Mouse (Mus musculus) lung, adult 18-20 months (tissue): Measurements from ENCODE around the gene Gm49392.
"Not testable (repeated sequence)": the region's sequence is repeated elsewhere in the genome, so short reads cannot be mapped to it uniquely, and the experiment has no call there.

ENCODE experiments used
- DNase-seq, 2 experiments: peaks; one replicate each; pipeline ENCODE4 v3.0.0; 2022; ENCODE audit warnings: mixed read lengths in 2 of 2

The Gm49392 gene

GRCm38 (mm10) chr13:60896794-60897193, at the start of gene Gm49392:
Gene Gm49392 (minus strand): TSS chr13:60896894.
- not testable (repeated sequence) for DNase-seq

- DNase-seq = not testable (repeated sequence)
These were observed 45.2 kb upstream of the Gm49392 start, which contains the start of gene Tpbpa for GRCm38 (mm10) chr13:60941884-60942283. Gene Tpbpa (minus strand): TSS chr13:60941984.

- peak; percentile 82 to 87 for DNase-seq
These were observed 39.8 kb upstream of the Gm49392 start, which contains the start of the genes Gm49391 and Ctla2a for GRCm38 (mm10) chr13:60936500-60936901. Gene Gm49391 (minus strand): TSS chr13:60936571. Gene Ctla2a (minus strand): TSS chr13:60936625.

DNA sequence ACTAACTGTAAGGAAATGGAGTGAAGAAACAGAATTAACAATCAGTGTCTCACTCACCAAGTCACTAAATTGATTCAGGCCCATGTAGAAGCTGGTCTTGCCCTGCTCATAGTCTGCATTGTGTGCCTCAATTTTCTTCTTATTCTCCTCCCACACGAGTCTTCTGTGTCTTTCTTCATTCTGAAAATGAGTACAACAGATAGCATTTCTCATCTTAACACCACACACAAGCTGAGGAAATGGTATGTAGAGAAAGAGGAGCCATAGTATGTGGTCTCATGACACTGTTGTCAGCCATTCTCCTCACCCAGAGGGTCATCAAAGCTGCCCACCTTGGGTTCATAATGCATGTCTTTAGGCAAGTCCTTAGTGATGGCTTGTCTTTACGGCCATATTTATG, 38.8 kb upstream of the Gm49392 start, which contains the start of gene Gm49393:
Gene Gm49393, minus strand, starts transcription at position 101 of the 400 bp plus-strand sequence.
- not testable (repeated sequence) for DNase-seq

DNA sequence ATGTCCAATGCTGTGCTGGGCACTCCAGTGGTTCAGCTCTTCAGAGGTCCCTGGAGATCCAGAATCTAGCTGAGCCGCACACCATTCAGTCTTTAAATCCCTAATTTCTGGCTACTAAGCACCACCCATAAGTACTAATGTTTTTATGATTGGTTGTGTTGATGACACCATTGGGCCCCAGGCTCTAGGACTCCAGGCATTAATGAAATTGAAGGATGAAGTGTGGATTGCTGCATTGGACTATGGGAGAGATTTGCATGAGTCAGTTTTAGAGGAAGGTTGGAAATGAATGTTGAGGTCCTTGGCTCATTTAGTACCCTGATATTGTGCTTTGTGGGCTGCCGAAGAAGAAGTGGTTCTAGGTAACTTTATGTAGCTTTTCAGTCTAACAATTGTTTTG, 8.1 kb upstream of the Gm49392 start, which contains the start of gene Tpbpb:
Gene Tpbpb, minus strand, starts transcription at position 101 of the 400 bp plus-strand sequence.
- not testable (repeated sequence) for DNase-seq

DNA sequence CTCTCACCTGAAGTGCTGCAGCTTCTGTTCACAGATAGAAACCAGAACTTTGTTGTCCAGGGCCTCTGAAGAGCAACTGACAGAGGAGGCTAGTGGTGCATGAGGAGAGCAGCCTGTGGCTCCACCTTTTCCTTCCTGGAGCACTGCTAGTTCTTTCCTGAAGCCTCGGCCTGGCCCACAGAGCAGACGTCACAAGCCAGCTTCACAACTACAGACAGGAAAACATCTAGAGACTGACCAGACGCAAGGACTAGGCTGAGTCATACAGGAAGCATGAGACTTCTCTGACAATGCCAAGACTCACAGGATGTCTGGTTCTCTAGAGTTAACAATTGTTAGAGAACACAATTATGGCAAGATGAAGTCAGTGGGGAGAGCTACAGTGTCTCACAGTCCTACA, 634 bp upstream of the Gm49392 start, which contains the start of gene Ctla2b:
Gene Ctla2b, minus strand, starts transcription at position 120 of the 400 bp plus-strand sequence.
- peak; percentile 83 to 86 for DNase-seq

- DNase-seq = no peak
These were observed 1.1 kb downstream of the Gm49392 start for GRCm38 (mm10) chr13:60895406-60896160.

- DNase-seq = no peak
These were observed 4.4 kb downstream of the Gm49392 start for GRCm38 (mm10) chr13:60892301-60892700.

DNA sequence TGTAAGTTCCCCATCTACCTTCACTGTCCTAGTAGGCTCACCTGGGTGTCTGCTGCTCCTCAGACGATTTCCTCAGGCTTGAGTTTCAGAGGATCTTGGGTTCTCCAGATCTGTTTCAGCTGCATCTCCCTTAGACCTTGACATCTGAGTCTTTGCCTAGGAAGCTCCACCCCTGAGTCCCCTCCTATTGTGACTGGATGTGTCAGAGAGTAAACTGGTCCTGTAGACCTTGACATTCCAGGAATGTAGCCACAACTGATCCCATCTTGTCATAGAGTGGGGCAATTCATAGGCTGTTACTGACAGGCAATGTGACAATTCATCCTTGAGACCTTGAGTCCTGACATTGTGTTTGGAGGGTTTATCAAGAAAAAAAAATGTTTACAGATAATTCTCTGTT, 32.4 kb downstream of the Gm49392 start, which contains the start of gene 4930486L24Rik:
Gene 4930486L24Rik, minus strand, starts transcription at position 195 of the 400 bp plus-strand sequence.
- DNase-seq = no peak

GRCm38 (mm10) chr13:60848241-60849120, 48.2 kb downstream of the Gm49392 start:
- peak in 1 of 2 experiments; percentile 38 for DNase-seq

- DNase-seq = no peak
These were observed 53.5 kb downstream of the Gm49392 start for GRCm38 (mm10) chr13:60843153-60843552.

- no peak for DNase-seq
These were observed 54.0 kb downstream of the Gm49392 start for GRCm38 (mm10) chr13:60842703-60843102.

DNA sequence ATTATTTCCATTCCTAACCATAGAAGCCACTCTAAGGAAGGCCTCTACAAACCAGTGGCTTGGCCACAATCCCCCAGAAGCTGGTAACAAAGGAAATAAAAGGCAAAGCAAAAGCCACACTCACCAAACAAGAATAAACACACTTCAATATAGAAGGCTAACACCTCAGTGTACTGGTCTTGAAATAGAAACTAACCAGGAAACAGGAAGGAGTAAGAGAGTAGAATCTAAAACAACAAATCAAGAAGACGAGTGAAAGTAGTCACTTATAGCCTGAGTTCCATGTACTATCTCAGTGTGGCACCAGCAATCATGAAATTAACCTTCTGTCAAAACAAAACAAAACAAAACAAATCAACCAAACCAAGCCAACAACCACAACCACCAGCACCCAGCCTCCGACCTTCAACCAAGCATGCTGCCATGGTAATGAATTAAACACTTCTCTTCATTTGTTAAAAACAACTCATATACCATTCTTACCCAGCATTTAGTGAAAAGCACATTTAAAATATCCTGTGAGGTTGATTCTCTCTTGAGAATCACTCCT, 57.3 kb downstream of the Gm49392 start:
- no peak for DNase-seq

DNA sequence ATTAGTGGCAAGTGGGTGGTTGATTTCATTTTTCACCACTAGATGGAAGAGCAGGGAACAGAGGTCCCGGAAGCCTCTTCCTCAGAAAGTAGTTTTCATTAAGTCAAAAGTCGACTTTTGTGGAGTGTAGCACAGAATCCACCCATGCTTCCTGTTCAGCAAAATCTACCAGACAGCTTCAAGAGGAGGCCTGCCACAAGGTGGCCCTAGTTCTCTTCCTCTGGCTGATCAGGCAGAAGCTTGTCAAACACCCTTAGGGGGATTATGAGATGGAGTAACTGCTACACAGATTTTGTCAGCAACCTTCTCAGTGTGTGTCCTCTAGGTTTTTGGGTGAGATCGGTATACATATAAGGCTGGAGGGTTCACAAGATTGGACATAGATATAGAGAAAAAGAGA, 70.6 kb downstream of the Gm49392 start:
- DNase-seq = peak; percentile 28 to 50

DNA sequence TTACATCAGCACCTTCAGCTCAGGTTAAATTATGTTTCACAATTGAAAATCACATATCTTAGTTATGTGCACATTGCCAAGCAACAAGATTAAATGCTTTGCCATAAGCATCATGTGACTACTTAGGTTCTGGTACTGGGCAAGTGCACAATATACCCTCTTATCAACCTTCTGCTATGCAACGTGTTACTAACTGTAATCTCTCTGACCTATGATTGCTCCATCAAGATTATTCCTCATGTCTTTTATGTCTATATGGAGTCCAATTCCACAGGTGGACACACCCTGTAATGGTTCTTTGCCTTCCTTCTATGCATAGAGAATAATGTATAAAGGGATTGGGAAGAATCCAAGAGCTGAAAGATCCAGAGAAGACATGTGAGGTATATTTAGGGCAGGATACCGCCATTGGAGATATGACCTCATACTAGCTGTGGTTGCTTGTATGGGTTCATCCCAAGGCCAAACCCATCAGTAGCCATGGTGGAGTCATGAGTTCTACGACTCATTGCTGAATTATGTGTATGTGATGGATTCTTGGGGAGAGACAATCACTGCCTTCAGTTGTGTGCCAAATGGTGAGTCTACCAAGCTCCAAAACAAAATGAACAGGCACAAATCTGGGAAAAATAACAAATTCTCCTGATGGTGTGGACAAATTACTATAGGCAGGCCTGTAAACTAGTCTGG, 76.1 kb downstream of the Gm49392 start:
- no peak for DNase-seq

GRCm38 (mm10) chr13:60819469-60819868, 77.2 kb downstream of the Gm49392 start:
- DNase-seq = peak in 1 of 2 experiments; percentile 25

- DNase-seq = peak in 1 of 2 experiments; percentile 30
These were observed 83.0 kb downstream of the Gm49392 start for GRCm38 (mm10) chr13:60813722-60814121.

DNA sequence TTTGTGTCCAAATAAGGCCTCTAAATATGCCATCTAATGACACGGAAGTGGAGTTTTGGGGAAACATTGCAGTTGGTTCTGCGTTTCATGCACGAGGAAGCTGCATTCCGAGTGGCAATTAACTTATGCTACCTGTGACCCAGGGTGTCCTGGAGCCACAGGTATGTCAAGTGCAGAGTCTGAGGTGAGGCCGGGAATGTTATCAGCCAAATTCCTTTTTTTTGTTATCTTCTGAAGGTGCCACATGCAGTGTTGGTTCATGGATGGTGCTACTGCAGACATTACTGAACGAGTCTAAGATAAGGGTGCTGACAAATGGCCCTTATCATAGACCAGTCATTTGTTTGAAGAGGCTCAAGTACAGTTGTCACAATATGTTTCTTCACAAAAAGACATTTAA, 83.9 kb downstream of the Gm49392 start:
- no peak for DNase-seq

GRCm38 (mm10) chr13:60809690-60810089, 87.0 kb downstream of the Gm49392 start:
- no peak for DNase-seq

GRCm38 (mm10) chr13:60802749-60803148, 93.9 kb downstream of the Gm49392 start, which contains the start of gene Ctsll3:
Gene Ctsll3 (minus strand): TSS chr13:60802849.
- no peak for DNase-seq
